Mouse (Mus musculus) lung, postnatal 25 days (tissue): ENCODE measurements at regions not wholly inside any gene's neighbourhood (a gene's known extent, or its start where the extent isn't known, plus 50 kb on each side); places are given as distances from the start of the nearest gene placed in this dataset.

ENCODE experiments used
- DNase-seq: peaks from one replicate; pipeline ENCODE4 v3.0.0; 2022; ENCODE audit warnings: low spot score

DNA sequence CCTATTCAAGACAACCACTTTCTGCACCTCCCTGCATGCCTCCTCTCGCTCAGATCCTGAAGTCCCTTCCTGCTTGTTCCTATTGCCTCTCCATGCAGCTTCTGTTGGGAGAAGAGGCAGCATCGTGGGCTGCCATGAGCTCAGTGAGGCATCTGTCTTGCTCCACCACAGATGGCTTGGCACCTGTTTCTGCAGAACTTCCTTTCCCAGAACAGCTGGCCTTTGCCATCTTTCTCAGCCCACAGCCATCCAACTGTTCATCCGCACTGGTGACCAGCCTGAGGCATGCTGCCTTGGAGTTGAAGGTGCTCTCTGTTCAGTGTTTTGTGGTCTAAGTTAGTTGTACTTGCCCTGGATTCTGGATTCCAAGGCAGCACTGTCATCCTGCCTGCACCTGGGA, 312.5 kb downstream of the Cmpk2 start:
- DNase-seq, result no peak

DNA sequence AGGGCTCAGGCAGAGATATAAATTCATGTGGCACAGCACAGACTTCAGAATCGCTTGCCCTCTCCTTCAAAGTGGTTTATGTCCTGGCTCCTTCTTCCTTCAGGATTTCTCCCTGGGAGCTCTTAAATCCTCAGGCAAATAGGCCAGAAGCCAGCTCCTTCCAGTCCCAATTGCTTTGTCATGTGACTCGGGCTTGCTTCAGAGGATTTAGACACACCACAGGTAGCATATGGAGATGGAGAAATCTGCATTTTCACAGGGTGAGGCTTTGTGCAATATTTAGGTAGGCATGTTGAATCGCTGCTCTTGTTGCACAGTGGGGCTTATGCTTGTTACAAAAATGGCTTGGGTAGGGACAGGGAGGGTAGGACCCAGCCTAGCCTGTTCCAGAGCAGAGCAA, 309.8 kb downstream of the Cmpk2 start:
- no peak for DNase-seq

DNA sequence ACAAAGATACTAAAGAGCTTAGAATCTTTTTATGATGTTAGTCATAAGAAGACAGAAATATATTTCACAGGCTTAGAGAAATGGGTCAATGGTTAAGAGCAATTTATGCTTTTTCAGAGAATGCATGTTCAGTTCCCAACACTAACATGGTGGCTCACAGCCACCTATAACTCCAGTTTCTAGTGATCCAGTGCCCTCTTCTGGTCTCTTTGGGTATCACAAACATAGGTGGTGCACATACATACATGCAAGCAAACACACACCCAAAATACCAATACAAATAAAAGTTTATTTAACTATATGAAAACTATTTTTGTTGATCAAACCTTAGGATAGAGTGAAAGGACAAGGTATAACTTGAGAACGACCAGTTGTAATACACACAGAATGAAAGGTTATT, 308.0 kb downstream of the Cmpk2 start:
- DNase-seq, result no peak

DNA sequence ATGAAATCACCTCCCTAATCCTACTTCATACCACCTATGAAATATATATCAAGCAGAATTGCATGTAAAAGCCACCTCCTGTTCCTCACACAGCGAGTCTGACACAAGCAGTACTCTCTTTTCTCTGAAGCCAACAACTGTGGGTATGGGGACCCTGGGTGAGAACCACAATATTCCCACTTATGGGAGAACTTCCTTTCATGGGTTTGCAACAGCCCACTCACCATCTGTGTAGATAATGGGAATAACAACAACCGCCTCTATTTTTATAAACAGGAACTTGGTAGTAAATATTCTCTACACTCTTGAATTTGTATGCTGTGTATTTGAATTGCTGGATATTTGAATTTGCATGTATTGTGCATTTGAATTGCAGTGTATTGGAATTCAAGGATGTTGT, 305.0 kb downstream of the Cmpk2 start:
- DNase-seq, result no peak

DNA sequence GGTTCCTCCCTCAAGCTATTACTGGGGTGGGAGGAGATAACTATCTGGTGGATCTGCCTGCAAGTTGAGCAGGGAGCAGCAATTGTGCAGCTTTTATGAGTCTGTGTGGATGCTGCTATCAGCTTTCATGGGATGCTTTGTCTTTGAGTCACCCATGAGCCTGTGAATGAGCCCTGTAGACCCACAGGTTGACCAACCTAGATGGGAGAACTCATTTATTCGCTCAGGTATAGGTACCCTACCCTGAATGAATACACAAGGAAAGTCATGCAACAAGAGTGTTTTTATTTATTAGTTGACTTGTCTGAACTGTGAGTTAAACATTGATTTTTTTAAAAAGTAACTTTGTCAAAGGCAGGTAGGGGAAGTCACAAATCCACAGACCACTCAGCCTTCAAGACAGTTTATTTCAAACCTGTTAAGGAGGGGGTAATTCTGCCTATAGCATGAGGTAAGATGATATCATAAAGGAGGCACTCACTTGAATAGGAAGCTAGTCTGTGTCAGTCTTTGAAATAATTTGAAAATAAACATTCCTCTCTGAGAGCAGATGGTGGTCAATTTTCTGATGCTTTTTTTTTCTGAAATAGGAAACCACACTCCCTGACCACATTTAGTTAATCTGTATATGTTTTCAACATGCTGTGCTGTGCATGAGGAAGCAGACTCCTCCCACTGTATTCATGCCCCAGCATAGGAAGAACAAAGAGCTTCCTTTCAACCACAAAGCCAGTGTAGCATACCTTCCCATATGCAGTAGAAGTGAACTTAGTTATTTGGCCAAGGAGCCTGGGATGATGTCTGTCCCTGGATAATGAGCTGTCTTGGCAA, 302.0 kb downstream of the Cmpk2 start:
- DNase-seq, result no peak

DNA sequence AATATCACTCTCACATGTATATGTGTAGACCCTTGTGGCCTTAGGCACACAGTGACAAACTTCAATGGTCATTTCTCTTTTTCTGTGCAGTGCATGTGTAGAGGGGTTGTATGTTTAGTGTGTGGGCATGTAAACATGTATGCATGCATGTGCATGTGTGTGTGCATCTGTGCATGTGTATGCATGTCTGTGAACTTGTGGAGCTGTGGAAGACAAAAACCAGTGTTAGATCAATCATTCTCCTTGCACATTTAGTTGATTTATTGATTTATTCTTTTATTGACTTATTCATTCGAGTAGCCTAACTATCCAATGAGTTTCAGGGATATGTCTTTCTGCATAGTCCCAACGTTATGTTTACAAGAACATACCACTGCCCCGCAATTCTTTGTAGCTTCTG, 298.5 kb downstream of the Cmpk2 start:
- DNase-seq, result no peak

DNA sequence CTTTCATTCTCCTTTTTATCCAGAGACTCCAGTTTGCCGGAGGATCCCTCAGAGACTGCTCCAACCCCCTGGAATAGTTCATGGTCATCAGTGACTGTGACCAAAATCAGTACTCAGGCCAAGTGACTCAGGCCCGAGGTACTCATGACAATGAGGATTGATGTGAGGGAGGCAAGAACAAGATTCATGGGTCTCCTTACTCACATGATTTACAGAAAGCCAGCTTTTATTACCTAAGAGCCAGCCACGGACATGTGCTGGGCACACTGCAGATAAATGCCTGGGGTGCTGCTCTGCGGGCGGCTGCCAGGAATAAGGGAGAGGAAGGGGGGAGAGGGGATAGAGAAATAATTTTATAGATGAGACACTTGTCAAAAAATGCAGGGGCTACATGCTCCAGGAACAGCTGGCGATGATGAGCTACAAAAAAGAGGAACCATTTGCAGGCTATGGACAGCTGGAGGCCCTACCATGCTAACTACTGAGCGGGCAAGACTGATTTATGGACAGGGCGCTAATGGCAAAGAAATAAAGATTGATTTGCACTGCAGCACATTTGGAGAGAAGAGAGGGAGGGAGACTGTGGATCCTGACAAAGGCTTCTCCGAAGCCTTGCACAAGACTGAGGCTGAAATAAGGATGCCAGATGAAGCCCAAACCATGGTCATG, 289.8 kb downstream of the Cmpk2 start:
- DNase-seq, result no peak

DNA sequence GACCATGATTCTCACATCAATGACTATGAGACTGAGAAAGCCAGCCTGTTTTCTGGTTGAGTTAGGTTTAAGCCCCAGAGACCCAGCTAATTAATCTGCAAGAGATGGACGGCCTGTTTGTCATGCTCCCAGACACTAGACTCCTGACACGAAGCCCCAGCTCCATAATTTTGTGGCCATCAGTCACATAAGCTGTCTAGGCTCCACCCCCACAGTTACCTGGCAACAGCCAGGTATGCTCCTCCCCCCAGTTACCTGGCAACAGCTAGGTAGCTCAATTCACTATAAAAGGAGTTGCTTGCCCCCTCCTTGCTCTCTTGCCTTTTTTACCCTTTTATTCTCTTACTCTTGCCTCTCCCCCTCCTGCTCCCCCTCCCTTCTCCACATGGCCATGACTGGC, 287.3 kb downstream of the Cmpk2 start:
- no peak for DNase-seq

DNA sequence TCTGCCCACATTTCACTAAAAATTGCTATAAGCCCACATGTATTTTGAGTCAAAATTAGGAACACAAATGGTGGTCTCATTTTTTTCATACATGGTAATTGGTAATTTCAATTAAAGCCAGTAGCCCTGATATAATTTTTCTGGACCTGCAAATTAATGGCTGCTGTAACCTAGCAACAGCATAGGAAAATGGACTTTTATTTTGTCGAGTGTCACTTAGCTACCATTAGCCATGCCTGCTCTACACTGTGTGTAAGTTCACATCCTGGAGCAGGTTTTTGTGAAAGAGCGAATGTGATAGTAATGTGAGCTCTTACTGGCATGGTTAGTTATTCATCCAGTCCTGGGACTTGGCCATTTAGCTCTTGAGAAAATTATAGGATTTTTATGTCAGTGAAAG, 285.6 kb downstream of the Cmpk2 start:
- DNase-seq, result no peak

DNA sequence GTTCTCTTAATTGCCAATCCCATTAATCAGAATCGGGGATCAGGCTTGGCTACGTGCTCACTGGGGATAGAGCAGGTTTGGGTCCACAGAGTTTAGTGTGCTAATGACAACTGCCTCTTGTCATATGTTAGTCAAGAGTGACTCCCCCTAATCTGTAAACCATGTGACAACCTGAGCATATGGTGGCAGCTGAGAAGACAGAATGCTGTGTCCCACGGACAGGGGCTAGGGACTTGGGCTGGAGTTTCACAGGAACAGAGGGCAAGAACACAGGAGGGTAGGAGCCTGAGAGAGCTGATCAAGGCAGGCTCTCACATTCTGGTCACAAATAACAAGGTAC, 265.5 kb downstream of the Cmpk2 start:
- no peak for DNase-seq

DNA sequence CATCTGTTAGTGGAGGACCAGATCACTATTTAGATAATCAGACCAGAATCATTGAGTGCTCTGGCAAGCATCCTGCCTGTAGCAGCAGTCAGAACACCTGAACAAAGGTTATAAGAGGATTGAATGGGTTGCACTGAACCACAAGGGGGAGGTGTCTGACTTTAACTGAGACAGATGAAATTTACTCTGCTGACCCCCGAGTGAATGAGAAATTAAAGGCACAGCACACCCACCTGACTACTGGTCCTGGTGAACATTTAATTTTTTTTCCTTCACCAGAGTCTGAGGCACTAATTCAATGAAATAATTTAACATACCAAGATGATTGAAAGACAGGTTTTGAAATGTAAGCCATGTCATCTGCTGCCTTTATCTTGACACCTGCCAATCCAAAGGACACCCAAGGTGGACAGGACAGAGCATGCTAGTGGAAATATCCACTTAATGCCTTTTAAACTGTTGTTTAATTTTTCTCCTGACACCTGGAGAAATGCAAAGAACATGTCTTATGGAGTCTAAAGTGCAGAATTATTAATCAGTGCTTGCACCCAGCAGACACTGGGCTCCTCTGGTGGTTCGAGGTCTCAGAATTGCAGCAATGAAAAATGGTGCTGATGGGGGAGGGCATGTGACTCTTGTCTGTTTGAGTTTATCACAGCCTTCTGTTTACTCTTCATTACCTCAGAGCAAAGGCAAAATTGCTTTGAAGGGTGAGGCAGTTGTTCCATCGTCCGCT, 265.0 kb downstream of the Cmpk2 start:
- no peak for DNase-seq

DNA sequence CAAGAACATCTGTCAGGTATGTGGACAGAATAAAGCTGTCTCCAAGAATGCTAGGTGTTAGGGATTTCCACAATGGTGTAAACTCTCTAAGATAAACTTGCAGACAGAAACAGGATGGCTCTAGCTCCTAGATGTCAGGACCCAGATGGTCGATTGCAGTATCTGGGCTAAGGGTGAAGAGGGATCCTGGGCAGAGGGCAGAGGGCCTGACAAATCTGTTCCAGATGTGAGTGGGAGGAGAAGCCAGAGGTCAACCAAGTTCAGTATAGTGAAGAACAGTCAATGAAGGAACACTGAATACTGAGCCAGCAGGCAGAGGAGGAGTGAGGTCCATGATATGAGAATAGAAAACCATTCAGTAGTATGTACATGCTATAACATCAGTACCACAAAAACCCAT, 254.4 kb downstream of the Cmpk2 start:
- peak; percentile 1 for DNase-seq

DNA sequence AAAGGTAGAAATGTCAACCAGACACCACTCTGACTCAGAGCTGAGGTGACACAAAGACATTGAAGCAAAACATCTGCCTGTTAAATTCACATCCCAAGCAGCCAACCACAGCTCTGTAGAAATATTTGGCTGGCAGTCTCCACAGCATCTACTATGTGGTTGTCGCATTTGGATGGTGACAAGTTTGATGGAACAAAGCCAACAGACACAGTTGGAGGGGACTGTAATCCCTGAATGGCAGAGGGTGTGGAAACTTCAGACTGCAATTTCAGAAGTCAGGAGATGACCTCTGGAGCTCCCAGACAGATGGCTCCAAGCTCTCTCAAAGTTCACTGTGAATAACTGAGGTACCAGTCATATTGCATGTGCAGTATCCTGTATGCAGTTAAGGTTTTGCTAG, 229.8 kb downstream of the Cmpk2 start:
- no peak for DNase-seq

DNA sequence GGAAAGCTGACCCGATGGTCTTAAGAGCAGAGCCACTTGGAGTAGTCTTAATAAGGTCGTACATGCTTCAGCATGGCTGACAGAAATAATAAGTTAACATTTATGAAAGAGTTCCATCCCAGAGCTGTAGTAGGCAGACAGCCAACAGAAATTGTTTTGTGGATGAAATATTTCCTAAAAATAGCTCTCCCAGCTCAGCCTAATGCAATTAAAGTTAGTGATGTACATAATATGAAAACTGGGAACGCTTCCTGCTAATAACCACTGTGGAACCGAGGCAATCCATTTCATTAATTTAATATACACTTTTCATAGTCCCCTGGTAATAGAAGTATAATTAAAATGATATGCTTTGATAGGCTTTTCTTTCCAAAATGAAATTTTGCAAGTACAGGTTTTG, 219.0 kb downstream of the Cmpk2 start:
- DNase-seq, result no peak

DNA sequence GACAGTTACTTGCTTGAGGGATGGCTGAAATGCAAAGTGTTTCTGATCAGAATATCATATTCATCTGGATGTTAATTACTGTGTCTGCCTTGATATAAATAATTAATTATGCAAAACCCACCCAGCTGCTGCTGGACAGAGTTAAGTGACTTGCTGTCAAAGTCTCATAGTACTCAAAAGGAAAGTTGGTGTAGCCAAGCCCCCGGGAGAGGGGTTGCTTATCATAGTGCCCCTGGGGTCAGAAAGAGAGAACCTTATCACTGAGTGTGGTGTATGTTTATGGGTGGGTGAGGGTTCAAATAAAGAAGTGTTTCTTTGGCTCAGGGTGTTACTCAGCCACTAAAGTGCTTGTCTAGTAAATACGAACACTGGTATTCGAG, 211.6 kb downstream of the Cmpk2 start:
- no peak for DNase-seq

DNA sequence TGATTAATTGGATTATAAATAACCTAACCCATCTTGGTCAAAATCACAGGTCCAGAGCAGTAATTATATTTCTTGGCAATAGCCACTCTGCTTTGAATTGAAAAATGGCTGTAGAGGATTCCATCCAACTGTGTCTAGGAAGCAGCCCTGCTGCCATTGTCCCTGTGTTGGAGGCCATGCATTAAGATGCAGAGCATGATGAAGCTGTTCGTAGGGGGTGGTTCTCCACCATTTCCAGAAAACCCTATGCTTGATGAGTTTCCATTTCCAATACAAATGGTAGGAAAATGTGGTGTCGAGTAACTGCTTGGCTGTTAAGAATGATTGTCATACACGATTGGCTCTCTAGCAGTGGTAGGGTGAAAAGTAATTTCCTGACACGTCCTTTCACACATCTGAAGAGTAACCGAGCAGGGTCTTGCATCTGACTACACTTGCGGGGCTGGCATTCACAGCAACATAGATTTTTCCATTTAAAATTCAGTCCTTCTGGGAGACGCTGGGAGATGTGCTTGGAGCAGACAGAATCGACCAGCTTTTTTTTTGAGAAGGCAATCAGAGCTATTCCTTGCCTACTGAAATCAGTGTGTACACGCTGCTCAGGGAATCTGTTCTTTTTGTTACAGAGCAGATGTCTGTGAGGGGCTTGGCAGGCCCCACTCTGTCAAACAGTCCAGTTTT, 211.0 kb downstream of the Cmpk2 start:
- DNase-seq, result no peak

DNA sequence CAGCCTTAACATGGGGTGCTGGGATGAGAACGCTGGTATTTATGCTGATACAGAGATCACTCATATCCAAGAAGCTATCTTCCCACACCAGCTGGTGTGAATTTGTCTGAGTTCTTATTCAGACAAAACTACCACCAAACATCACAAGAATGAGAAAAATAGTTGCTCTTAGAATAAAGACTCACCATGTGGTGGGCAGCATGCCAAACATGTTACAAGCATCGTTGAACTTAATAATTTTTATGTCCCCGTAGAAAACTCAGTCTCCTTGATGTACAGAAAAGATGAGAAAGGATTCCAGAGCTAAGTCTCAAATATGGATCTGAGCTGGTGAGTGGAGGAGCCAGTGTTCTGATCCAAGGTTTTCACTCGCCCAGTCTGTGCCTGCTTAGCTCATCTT, 196.5 kb downstream of the Cmpk2 start:
- DNase-seq, result no peak

DNA sequence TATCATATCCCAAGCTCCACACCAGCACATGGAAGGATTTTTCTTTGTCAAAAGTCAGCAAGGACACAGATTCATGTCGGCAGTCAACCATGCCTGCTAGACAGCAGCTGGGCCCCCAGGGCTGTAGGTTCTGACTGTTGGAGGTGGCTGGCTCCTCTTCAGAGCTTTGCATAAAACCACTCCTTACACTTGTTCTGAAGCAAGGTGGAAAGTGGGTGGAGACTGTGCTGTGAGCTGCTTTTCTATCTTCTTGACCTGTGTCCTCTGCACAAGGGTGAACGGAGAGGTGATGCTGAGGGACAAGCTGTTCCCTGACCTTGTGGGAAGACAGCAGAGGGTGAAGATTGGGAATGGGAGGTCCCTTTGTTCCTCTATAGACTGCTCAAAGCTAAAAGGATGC, 185.2 kb downstream of the Cmpk2 start:
- DNase-seq, result no peak

DNA sequence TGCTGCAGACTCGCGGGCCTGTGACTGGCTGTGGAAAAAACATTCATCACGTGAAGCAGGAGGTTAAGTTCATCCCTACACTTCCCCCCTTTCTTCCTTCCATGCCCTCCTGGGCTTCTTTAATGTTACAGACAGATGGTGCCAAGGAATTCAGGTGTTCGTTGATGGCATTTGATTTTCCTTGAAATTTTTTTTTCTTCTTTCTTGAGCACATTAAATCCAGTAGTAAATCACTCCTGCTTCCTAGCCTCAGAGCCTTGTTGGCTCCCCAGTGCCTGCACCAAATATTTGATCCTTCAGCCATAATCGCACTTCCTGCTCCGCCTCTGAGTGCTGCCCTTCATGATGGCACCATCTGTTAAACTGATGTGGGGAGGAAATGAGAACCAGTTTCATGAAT, 184.8 kb downstream of the Cmpk2 start:
- DNase-seq, result no peak

DNA sequence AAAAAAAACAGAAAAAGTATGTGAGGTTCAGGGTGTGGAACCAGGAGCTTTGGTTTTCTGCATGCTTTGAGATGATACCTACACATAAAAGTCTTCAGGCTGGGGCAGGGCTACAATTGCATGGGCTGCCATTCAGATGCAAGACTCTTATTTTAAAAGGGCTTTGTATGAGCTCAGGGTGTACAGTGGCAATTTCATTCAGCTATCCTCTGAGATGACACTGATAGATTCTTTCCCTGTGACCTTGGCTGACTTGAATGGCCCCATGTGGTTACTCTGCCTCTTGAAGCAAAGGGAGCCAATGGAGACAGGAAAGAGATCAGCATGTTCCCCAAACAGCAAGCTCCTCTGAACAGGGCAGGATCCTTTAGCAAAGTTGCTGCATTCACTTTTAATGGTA, 177.1 kb downstream of the Cmpk2 start:
- DNase-seq, result no peak

DNA sequence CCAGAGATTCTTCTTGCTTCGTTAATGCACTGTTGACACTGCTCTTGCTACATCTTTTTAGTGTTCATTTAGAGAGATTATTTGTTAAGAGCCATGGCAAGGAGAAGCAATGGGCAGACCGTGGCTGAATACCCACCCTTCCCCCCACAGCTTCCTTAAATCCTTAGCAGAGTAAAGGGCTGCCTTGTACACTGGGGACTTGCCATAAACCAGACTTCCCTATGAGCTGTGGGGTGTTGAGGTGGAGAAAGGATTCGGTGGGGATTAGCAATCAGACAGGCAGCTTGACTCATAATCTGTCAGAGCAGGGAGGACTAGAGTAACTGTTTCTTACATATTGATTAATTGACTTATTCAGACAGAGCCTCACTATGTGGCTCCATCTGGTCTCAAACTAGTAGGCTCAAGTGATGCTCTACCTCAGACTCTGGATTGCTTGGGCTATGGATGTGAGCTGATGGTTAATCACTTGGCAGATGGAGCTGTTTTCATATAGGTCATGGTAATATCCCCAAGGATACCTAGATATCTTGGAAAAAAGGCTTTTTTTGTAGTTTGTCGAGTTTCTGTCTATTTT, 166.7 kb downstream of the Cmpk2 start:
- no peak for DNase-seq

DNA sequence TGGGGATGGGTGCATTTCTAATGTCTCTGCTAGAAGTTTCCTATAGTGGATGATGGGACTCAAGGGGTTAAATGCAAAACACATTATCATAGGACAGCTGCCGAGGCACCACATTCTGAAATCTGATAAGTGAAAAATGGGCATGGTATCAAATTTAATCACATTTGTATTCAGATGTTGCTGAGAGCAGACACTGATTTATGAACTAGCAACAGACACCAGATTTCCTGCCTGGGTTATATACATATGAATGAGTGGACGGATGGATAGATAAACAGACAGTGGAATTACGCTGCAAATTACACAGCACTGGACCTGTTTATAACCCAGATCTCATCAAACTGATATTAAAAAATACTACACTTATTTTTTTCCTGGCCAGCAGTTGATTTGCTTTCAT, 166.2 kb downstream of the Cmpk2 start:
- DNase-seq, result no peak

DNA sequence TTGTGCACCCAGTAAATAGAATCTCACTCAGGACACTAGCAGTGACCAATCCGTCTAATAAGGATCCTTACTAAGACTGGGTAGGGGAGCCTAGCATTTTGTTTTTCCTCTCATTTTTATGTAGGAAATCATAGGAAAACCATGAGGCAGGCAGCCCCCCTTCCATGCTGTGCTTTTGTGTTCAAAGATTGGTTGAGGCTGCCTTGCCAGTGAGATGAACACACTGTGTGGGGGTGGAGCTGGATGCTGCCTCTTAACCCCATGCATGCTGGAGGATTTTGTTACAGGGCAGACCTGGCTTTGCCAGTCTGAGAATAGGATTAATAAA, 162.8 kb downstream of the Cmpk2 start:
- no peak for DNase-seq
